Mouse (Mus musculus) ZHBTc4 (cell line): ENCODE measurements around the gene Olfr237-ps1.
"Not testable (repeated sequence)": the region's sequence is repeated elsewhere in the genome, so short reads cannot be mapped to it uniquely, and the experiment has no call there.

ENCODE experiments used
- DNase-seq: peaks from one replicate; pipeline ENCODE4 v3.0.0-alpha.2; 2011; ENCODE audit warnings: low read depth, low spot score

Gene Olfr237-ps1

DNA sequence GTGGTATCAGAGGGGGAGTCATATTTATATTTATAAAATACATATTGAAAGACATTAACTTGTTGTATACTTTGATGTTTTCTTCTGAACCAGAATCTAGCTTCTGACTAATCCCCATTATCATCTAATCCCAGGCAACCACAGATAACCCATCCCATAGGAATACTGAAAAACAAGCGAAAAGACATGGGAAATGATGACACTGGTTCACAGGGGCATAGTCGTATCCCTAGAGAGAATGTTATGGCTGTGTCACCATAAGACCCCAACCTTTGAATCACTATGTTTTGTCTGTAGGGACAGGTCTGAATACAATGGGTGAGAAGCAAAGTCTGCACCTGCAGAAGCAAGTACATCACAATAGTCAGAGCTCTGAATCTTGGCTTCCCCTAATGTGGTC is at the start of gene Olfr237-ps1:
Gene Olfr237-ps1, plus strand, starts transcription at position 301 of the 400 bp plus-strand sequence.
- not testable (repeated sequence) for DNase-seq

DNA sequence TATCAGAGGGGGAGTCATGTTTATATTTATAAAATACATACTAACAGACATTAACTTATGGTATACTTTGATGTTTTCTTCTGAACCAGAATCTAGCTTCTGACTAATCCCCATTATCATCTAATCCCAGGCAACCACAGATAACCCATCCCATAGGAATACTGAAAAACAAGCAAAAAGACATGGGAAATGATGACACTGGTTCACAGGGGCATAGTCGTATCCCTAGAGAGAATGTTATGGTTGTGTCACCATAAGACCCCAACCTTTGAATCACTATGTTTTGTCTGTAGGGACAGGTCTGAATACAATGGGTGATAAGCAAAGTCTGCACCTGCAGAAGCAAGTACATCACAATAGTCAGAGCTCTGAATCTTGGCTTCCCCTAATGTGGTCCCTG is 40.3 kb upstream of the Olfr237-ps1 start, which contains the start of gene Olfr441:
Gene Olfr441, plus strand, starts transcription at position 301 of the 400 bp plus-strand sequence.
- DNase-seq, result not testable (repeated sequence)

DNA sequence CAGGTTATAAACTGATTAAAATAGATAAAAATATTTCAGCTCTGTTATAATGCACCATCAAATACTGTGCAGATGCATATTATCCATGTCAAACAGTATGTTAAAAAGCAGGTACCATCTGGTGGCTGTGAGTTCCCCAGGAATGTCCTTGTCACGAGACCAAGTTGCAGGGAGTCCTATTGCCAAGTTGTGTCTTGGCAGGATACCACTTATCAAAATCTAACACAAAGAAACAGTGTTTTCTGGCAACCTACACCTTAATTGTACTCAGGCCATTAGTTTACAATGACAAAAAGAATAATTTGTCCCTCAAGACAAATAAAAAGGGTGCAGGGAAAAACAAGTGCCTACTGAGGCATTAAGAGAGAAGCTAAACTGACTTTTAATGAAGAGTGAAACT is 13.1 kb downstream of the Olfr237-ps1 start:
- no peak for DNase-seq

DNA sequence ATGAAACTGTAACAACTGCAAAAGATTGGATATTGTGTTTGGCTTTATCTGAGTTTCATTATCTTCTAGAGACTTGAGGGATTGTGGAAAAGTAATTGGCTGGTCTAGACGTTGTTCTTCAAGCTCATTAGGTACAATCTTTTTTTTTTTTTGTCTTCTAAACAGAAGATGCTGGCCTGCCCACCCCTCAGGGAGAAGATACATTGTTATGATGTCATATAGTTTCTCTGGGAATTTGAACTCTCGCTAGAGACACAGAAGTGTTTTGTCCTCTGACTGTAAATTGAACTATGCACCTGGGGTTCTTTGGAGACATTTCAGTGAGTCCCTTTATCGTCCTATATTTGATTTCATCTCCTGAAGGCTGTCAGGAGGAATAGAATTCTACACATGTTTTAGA is 16.6 kb downstream of the Olfr237-ps1 start, which contains the start of gene Olfr437:
Gene Olfr437, plus strand, starts transcription at position 301 of the 400 bp plus-strand sequence.
- DNase-seq, result no peak

DNA sequence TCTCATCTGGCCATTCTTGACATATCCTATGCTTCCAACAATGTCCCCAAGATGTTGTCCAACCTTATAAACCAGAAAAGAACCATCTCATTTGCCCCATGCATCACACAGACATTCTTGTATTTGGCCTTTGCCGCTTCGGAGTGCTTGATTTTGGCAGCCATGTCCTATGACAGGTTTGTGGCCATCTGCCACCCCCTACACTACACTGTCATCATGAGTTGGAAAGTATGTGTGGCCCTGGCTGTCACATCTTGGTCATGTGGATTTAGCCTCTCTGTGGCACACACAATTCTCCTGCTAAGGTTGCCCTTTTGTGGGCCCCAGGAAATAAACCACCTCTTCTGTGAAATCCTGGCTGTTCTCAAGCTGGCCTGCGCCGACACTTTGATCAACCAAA is 20.9 kb downstream of the Olfr237-ps1 start:
- DNase-seq, result no peak

DNA sequence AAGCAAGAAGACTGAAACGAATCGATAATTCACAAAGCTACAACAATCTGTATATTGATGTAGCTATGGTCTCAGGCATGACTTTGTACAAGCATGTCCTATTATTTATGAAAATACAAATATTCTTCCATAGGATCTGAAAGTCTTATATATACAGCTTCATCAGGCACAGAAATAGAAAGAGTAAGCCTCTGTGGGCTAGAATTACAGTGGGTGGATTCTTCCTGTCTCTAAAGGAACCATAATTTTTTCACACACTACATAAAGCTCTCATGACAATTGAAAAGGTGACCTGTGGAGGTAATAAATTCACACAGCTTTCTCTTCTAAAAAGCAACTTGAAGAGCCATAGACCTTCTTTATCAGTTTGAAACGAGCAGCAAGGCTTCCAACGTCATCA is 25.5 kb downstream of the Olfr237-ps1 start, which contains the start of gene Olfr13:
Gene Olfr13, plus strand, starts transcription at position 301 of the 400 bp plus-strand sequence.
- DNase-seq, result no peak

DNA sequence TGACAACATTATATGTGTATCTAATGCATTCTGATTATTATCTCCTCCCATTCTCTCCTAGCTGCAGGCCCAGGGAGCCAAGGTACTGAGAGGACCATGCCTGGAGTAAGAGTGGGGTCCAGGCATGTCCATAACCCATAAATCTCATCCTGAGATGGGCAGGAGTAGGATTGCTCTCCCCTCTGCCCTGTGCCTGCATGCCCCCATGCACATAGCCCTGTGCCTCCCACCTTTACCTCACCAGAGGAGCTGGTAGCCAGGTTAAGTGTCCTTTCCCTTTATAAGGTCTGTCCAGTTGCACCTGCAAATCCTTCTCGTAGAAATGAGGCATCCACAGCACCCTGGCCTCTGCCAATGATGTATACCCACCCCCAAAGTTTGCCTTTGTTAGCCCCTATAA is 31.8 kb downstream of the Olfr237-ps1 start:
- DNase-seq, result no peak

DNA sequence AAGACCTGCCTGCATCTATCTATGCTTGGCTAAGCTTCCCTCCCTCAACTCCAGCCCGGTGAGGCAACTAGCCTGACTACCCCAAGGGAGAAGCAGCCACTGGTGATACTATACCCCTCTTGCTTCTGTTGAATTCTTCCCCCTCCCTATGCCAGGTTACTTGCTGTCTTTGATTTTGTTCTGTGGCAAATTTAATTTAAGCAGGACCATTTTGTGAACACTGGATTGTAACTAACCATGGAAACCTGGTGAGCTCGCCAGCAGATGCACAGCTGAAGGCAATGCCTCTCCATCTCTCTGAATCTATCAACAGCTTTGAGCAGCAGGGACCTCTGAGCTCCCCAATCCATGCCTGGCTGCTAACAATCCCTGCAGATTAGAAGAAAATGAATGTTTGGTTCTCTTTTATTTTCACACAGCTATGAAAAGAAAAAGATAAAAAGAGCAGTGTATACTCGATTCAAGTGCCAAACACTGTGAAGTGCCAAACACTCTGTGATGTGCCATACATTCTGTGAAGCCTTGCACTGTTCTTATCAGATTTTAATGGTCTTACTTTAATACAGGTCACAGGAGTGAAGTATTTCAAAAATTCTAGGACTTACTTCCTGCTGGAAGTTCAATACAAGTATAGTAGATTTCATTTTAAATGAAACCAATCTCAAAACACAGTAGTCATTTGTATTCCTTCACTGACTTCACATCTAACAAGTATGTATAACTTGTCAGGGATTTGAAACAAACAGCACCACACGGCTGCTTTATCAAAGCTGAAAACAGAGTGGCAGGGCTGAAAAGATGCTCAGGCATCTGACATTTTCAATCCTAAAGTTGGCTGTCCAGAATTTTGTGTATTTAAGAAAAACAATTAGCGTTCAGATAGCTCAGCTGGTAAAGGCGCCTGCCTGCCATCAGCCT is 32.5 kb downstream of the Olfr237-ps1 start:
- DNase-seq, result no peak

DNA sequence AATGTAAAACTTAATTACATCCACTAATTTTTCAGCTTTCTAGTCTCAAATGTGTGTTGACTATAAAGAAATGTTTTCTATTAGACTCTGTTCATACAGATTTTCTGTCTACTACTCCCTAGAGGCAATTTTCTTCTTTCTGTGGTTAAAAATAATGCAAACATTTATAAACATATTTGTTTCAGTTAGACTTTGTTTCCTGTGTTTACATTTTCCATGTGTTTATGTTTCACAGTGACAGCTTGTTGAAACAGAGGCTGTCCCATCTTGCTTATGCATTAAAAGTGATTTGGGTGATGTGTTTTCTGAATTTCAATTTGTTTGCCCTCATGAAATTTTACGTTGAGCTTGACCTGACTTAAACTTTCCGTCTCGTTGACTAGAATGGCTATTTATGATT is 44.6 kb downstream of the Olfr237-ps1 start:
- DNase-seq, result no peak

DNA sequence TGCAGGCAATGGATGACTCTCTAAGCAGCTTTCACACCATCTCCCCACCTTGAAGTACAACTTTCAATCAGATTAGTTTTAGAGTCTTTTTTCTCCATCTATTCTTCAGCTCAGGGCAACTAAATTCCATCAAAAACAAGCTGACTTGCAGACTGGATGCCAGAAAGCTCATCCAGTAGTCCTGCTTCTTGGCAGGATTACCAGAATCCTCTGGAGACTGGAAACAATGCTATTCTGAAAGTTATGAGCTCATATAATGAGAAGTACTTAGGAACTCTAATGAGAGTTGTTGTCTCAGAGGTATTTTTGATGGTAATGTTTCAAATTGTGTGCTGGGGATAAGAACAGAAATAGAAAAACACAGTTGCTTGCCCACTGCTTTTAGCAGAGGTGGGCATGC is 50.4 kb downstream of the Olfr237-ps1 start, which contains the start of gene Olfr435:
Gene Olfr435, plus strand, starts transcription at position 366 of the 400 bp plus-strand sequence.
- no peak for DNase-seq

DNA sequence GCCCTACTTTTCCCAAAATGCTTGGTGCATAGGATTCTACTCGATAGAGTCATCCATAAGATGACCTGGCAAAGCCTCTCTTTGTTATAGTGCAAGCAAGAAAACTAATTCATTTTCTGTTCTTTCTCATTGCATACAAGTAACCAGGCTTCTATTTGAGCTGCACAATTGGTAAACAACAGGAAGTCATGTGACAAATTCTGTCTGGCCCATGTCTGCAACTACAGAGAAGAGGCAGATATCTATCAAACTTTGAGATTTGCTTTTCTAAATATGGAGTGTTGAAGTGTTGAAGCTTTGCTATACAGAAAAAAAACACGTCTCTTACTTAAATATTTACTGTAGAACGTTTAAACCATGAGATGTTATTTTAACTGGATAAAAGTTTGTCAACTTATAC is 51.7 kb downstream of the Olfr237-ps1 start:
- DNase-seq, result no peak

DNA sequence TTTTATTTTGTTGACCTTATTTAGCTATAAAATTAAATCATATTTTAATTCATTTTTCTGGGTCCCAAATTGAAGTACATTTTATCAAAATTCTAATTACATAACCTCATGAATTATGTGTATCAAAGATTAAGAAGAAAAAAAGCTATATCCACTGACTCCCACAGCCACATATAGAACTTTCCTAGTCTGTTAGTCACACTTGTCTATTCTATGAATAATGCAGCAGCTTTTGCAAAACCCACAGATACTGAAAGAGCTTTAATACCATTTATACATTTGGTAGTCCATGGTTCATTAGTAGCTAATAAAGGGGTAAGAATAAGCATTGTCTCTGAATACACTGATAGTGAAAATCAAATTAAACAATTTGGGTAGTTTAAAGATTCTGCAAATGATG is 56.4 kb downstream of the Olfr237-ps1 start:
- DNase-seq, result no peak

DNA sequence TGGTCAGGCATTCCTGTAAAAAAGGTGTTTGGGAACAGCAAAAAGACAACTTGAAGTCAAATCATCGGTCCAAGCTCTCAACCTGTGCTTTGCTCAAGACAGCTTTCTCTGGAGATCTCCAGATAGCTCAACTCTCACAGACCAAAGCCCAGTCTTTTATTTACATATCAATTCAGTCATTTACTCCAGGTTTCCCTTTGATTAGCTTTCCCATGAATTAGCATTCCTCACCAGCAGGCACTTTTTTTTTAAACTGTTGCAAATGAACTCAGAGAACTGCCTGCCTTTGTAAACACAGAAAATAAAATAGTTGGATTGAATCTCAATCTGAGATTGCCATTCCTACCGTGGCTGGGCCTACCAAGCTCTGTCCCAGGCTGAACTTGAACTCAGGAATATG is 59.0 kb downstream of the Olfr237-ps1 start:
- peak; percentile 73 for DNase-seq
